Mouse (Mus musculus): Measurements from ENCODE around the gene Tmem254c.
"Not testable (repeated sequence)": the region's sequence is repeated elsewhere in the genome, so short reads cannot be mapped to it uniquely, and the experiment has no call there.

DNA sequence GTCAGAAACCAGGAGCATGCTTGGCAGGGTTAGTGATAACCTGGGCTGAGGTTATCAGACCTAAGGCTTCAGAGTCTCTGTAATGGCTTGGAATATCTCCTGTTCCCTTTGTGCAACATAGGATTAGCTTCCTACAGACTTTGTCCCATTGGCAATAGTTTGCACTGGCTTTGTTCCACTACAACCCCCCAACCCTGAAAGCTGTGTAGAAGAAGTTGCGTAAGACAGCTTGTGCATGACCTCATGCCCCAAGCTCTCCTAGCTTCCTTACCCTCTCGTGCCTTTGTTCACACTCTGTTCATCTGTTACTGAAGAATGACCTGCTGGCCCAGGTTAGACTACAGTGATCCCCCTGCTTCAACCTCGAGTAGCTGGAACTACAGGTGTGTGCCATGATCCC is 30.5 kb upstream of the Tmem254c start:
- TF ChIP-seq CTCF, EP300 (IDR thresholded peaks at IDR 0.05; ENCODE audit: low read depth): not testable (repeated sequence)

Data from liver, embryonic 14.5 days (tissue).